Mouse (Mus musculus) gastrocnemius, postnatal 36 days (tissue): ENCODE measurements around the gene Uggt2. TPM values are rescaled to one million over a fixed set of nuclear protein-coding genes. Genes with fewer than 3 reads are reported as not detected.
"Not testable (repeated sequence)": the region's sequence is repeated elsewhere in the genome, so short reads cannot be mapped to it uniquely, and the experiment has no call there.

ENCODE experiments used
- DNase-seq, 2 experiments: peaks; one replicate each; pipeline ENCODE4 v3.0.0; 2022
- intact Hi-C: fragments of 180-260 bp; cut with DNase I; formaldehyde crosslinking; loops from one replicate; pipeline ENCODE4 v1.15.1; 2025
- total RNA-seq, 2 experiments: library from RNA; stranded (reverse); gene quantifications; 2 replicates each; pipeline ENCODE4 v1.2.3; 2021

Uggt2 gene
- total RNA-seq, 2 experiments from 2014 or later: 6.2 to 6.9 TPM

DNA sequence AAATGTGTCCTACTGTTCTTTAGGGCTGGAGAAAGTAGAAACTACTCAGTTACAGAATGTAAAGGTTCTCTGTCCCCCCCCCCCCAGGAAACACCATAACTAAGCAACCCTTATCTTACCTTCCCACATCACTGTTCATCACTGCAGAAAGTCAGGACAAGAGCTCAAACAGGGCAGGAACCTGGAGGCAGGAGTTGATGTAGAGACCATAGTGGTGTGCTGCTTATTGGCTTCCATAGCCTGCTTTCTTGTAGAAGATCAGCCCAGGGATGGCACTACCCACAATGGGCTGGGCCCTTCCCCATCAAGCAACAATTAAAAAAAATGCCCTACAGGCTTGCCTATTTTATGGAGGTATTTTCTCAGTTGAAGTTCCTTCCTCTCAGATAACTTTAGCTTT lies 115.8 kb downstream of the Uggt2 start:
- no peak for DNase-seq
- intact Hi-C loops: no loop called here

GRCm38 (mm10) chr14:118982429-118983045 lies 116.7 kb downstream of the Uggt2 start:
- intact Hi-C loops, DNase-seq: not testable (repeated sequence)

DNA sequence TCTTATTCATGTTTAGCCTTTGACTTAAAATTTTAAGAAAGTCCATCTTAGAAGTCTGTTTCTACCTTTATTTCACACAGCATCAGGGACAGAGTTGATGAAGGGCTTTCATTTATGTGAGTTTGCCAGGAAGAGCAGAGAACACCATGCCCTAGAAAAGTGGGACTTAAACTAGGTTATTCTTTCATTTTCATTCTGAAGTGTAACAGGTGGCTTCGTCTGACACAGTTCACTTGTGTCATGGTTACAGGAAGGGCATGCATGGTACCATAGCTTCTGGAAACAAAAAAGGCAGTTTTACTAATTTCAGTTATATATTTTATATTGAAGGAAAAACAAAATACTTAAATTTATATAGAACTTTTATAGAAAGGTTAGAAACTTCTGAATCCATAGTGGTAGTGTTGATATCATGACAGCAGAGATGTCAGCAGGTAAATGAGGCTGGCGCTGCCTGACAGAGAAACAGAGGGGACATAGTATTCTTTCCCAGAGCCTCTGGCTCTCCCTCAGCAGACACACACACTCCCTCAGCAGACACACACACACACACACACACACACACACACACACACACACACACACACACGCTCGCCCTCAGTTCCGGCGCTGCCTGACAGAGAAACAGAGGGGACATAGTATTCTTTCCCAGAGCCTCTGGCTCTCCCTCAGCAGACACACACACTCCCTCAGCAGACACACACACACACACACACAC lies 117.4 kb downstream of the Uggt2 start:
- DNase-seq, intact Hi-C loops: not testable (repeated sequence)

- intact Hi-C loops: no loop called here
- DNase-seq: no peak
These were observed 118.3 kb downstream of the Uggt2 start for GRCm38 (mm10) chr14:118980890-118981289.

DNA sequence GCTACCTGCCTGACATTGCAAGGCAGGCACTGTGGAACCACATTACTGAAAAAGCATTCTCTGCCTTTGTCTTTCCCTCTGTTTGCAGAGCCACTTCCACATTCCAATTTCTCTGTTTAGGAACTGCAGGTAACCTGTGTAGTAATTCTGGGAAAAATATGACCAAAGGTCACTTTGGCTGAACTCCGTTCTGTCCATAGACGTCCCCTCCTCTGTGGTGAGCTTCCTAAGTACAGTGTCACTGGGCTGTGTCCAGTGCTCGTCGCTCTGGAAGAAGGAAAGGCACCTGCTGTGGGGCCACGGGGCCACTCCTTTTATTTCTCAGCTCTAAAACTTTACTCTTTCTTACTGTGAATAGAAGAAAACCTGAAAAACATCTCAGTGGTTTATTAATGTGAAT lies 118.9 kb downstream of the Uggt2 start:
- no peak for DNase-seq
- intact Hi-C loops: no loop called here

- intact Hi-C loops: loop anchor here (5.0 kb wide), 1 partner anchor 72 kb away; no protein-coding TSS in a partner anchor
- DNase-seq: no peak
These were observed 119.5 kb downstream of the Uggt2 start for GRCm38 (mm10) chr14:118979571-118980325.

- intact Hi-C loops: loop anchor here (5.0 kb wide), 1 partner anchor 70 kb away; no protein-coding TSS in a partner anchor
- no peak for DNase-seq
These were observed 122.0 kb downstream of the Uggt2 start for GRCm38 (mm10) chr14:118977136-118977816.

DNA sequence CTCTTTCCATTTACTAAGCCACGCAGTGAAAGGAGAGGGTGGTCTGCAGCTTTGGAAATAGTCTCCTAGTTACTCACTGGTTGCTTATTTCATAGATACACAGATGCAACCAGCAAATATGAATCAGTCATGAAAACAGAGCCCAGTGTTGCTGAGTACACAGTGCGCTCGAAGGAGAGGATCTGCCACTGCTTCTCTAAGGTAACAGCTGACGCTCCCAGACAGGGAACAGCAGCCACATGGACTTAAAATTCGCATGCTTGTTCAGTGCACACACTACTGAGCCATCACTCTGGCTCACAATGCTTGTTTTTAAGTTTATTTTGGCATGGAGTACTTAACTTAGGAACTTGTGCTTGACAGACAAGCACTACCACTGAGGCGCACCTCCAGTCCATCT lies 127.0 kb downstream of the Uggt2 start:
- DNase-seq: no peak
- intact Hi-C loops: no loop called here

DNA sequence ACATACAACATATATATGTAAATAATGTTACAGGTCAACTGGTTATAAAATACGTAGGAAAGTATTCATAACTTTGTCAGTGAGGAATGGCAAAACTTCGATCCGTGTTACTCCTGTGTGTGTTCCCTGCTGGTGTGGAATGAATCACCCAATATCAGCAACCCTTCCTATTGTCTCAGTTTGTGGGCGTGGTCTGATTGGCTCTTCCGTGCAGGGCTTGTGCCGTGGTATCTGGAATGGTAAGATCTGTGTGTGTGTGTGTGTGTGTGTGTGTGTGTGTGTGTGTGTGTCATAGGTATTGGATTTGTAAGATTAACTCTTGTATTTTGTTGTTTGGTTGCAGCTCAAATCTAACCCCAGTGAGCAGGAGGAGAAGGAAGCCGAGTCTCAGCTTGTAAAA lies 131.6 kb downstream of the Uggt2 start:
- intact Hi-C loops: no loop called here

DNA sequence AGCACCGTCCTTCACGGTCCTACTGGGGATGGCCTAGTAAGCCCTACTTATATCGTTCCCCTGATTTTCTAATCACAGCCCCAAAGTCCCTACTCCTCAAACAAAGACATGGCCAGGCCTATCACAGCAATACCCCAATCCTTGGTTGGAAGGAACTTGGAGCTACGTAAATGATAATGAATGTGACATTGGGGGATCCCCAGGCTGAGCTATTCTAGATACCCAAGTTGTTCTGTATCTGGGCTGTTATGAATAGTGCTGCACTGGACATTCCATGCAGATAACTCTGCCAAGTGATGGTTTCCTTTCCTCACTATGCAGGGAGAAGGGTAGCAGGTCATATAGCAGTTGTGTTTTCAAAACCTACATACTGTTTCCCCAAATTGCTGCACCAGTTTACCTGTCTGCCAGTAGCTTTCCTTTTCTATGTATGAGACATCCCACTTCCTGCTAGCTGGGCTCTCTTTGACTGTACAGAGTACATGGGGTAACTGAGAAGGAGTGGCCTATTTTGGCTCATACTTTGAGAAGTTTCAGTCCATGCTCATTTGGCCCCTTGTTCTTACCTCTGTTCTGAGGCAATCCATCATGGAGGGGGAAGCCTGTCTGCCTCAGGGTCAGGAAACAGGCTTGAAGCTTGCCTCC lies 133.8 kb downstream of the Uggt2 start:
- intact Hi-C loops: no loop called here
- no peak for DNase-seq

More for the DNA sequence above, 131.6 kb downstream of the Uggt2 start:
- no peak for DNase-seq

- no peak for DNase-seq
- intact Hi-C loops: no loop called here
These were observed 141.2 kb downstream of the Uggt2 start for GRCm38 (mm10) chr14:118958010-118958409.

DNA sequence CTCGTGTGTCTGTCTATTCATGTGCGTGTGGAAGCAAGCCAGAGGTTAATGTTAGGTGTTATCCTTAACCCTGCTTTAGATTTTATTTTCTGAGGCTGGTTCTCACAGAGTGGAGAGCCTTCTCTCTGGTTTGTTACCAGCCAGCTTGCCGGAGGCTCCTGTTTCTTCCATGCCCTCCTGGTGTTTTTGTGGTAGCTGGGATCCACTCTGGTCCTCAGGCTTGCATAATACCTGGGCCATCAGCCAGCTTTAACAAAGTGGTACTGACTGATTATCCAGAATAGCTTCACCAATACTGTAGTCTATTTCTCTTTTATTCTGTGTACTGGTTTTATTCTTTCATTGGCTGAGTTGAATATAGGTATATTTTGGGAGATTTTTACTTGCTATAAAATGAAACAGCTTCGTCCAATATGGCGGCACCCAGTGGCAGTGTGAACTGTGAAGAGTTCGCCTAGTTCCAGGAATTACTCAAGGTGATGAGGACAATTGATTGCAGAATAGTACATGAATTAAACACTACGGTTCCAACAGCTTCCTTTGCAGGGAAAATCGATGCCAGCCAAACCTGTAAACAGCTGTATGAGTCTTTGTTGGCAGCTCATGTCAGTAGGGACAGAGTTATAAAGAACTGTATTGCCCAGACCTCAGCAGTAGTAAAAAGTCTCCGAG lies 147.2 kb downstream of the Uggt2 start:
- no peak for DNase-seq

DNA sequence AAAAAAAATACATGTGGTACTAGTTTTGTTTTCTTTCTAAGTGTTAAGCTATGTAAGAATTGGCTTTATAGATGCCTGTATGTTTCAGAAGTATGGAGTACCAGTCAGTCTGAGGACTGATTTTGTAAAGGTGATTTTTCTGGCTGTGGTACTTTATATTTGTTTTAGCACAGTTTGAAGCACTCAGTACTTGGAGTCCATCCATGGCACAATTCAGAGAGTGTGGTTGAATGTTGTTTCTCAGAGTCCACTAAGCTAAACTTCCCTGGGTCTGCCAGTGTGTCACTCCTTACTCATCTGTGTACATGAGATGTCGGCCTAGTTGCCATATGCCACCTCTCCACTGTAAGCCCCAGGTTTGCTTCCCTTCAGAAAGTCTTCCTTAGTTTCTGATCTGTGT lies 150.4 kb downstream of the Uggt2 start:
- DNase-seq: no peak
- intact Hi-C loops: no loop called here

More for the DNA sequence above, 147.2 kb downstream of the Uggt2 start:
- intact Hi-C loops: loop anchor here (5.0 kb wide), 1 partner anchor 40 kb away; no protein-coding TSS in a partner anchor

DNA sequence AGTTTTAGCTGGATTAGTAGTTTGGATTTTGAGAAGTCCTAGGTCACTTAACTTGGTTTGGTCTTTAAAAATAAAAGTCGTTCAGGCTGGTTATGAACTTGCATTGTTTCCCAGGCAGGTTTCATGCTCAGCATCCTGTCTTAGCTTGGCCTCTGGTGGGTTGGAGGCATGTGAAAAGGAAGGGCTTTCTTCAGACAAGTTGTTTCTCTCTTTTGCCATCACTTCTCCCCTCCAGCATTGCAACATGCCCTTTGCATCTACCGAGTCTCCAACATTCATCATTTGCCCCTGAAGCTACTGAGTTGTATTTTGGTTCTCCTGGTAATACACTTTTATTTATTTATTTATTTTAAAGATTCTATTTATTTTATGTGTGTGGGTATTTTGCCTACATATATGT lies 154.5 kb downstream of the Uggt2 start:
- no peak for DNase-seq
- intact Hi-C loops: no loop called here

- intact Hi-C loops: no loop called here
- DNase-seq: no peak
These were observed 157.2 kb downstream of the Uggt2 start for GRCm38 (mm10) chr14:118942076-118942475.

- DNase-seq: no peak
- intact Hi-C loops: no loop called here
These were observed 158.3 kb downstream of the Uggt2 start for GRCm38 (mm10) chr14:118940796-118941495.

DNA sequence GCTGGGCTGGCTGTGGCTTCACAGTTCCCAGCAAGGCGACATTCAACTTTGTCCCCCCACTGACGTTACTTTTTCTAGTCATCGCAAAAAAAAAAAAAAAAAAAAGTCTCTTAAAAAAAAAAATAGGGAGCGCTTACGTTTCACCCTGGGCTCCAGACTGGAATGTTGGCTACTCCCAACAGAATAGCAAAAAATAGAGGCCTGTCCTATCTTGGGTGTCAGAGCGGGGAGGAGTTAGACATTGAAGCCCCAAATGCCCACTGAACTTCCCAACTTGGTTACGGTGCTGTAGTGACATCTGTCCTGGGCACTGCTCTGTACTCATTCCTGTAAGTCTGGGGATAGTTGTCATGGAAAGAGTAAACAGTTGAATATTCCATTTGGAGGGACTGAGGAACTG lies 160.7 kb downstream of the Uggt2 start:
- intact Hi-C loops: no loop called here

GRCm38 (mm10) chr14:118937533-118938492 lies 161.4 kb downstream of the Uggt2 start, which contains the start of gene Dnajc3:
Gene Dnajc3 (plus strand): TSS chr14:118937976.
- intact Hi-C loops: no loop called here
- DNase-seq: peak; percentile 99 to 100

More for the DNA sequence above, 160.7 kb downstream of the Uggt2 start:
- DNase-seq: no peak
